Mouse (Mus musculus) CD4-positive, CD25-positive, alpha-beta regulatory T cell, adult 2 months (primary cell): ENCODE data around the gene Tlx1.
A peak's percentile ranks its signal among the peaks of the same experiment; 100 is the strongest.

ENCODE experiments used
- DNase-seq: peaks from one replicate; pipeline ENCODE4 v3.0.0-alpha.2; 2012; ENCODE audit warnings: low read depth, low spot score

Gene Tlx1

GRCm38 (mm10) chr19:45150490-45151181 is at the start of gene Tlx1:
Gene Tlx1 (plus strand): TSS chr19:45150680.
- DNase-seq, result no peak

GRCm38 (mm10) chr19:45105591-45105990 is 44.9 kb upstream of the Tlx1 start:
- no peak for DNase-seq

GRCm38 (mm10) chr19:45106689-45107088 is 43.8 kb upstream of the Tlx1 start:
- DNase-seq, result no peak

- DNase-seq, result no peak
Observed at GRCm38 (mm10) chr19:45110681-45111080, 39.8 kb upstream of the Tlx1 start.

- peak; percentile 6 for DNase-seq
Observed at GRCm38 (mm10) chr19:45112444-45112843, 38.0 kb upstream of the Tlx1 start.

GRCm38 (mm10) chr19:45113791-45114460 is 36.6 kb upstream of the Tlx1 start:
- no peak for DNase-seq

- DNase-seq, result no peak
Observed at GRCm38 (mm10) chr19:45114772-45115171, 35.7 kb upstream of the Tlx1 start.

GRCm38 (mm10) chr19:45116798-45117197 is 33.7 kb upstream of the Tlx1 start:
- DNase-seq, result peak; percentile 45

GRCm38 (mm10) chr19:45131966-45132628 is 18.4 kb upstream of the Tlx1 start:
- no peak for DNase-seq

GRCm38 (mm10) chr19:45142531-45142930 is 7.9 kb upstream of the Tlx1 start:
- DNase-seq, result no peak

- no peak for DNase-seq
Observed at GRCm38 (mm10) chr19:45143214-45143895, 7.1 kb upstream of the Tlx1 start.

- no peak for DNase-seq
Observed at GRCm38 (mm10) chr19:45147071-45147470, 3.4 kb upstream of the Tlx1 start.

- no peak for DNase-seq
Observed at GRCm38 (mm10) chr19:45151361-45152182, 1.1 kb downstream of the Tlx1 start.

- no peak for DNase-seq
Observed at GRCm38 (mm10) chr19:45152183-45152650, 1.7 kb downstream of the Tlx1 start.

- DNase-seq, result no peak
Observed at GRCm38 (mm10) chr19:45153311-45154058, 3.0 kb downstream of the Tlx1 start.

GRCm38 (mm10) chr19:45154059-45154386 is 3.5 kb downstream of the Tlx1 start:
- no peak for DNase-seq

- no peak for DNase-seq
Observed at GRCm38 (mm10) chr19:45154521-45154920, 4.0 kb downstream of the Tlx1 start.

- DNase-seq, result no peak
Observed at GRCm38 (mm10) chr19:45155141-45155790, 4.8 kb downstream of the Tlx1 start.

- DNase-seq, result no peak
Observed at GRCm38 (mm10) chr19:45155791-45156186, 5.3 kb downstream of the Tlx1 start.

GRCm38 (mm10) chr19:45156381-45156780 is 5.9 kb downstream of the Tlx1 start:
- DNase-seq, result no peak
